Mouse (Mus musculus) thymus, postnatal 14 days (tissue): Measurements from ENCODE around the gene Olfr71.

Source experiments
- DNase-seq: peaks from one replicate; pipeline ENCODE4 v3.0.0; 2021

Olfr71 gene

GRCm38 (mm10) chr4:43709869-43710268 lies at the start of gene Olfr71:
TSS of gene Olfr71 (minus strand) at chr4:43710255.
- DNase-seq, result no peak

GRCm38 (mm10) chr4:43757213-43757612 lies 47.2 kb upstream of the Olfr71 start:
- no peak for DNase-seq

GRCm38 (mm10) chr4:43745187-43745586 lies 35.1 kb upstream of the Olfr71 start:
- DNase-seq, result no peak

GRCm38 (mm10) chr4:43743099-43743498 lies 33.0 kb upstream of the Olfr71 start:
- DNase-seq, result no peak

GRCm38 (mm10) chr4:43742637-43743036 lies 32.6 kb upstream of the Olfr71 start:
- no peak for DNase-seq

GRCm38 (mm10) chr4:43741526-43741925 lies 31.5 kb upstream of the Olfr71 start:
- no peak for DNase-seq

- DNase-seq, result no peak
Measured at GRCm38 (mm10) chr4:43738989-43739674, 29.1 kb upstream of the Olfr71 start.

- DNase-seq, result no peak
Measured at GRCm38 (mm10) chr4:43737144-43737543, 27.1 kb upstream of the Olfr71 start.

- no peak for DNase-seq
Measured at GRCm38 (mm10) chr4:43733186-43733585, 23.1 kb upstream of the Olfr71 start.

- no peak for DNase-seq
Measured at GRCm38 (mm10) chr4:43732171-43732570, 22.1 kb upstream of the Olfr71 start.

- no peak for DNase-seq
Measured at GRCm38 (mm10) chr4:43730750-43731297, 20.8 kb upstream of the Olfr71 start.

GRCm38 (mm10) chr4:43729794-43730550 lies 19.9 kb upstream of the Olfr71 start, which contains the start of gene Spaar:
TSS of gene Spaar (plus strand) at chr4:43730034.
- no peak for DNase-seq

GRCm38 (mm10) chr4:43729126-43729525 lies 19.1 kb upstream of the Olfr71 start:
- no peak for DNase-seq

- no peak for DNase-seq
Measured at GRCm38 (mm10) chr4:43728576-43728954, 18.5 kb upstream of the Olfr71 start.

- DNase-seq, result no peak
Measured at GRCm38 (mm10) chr4:43727718-43728575, 17.9 kb upstream of the Olfr71 start.

GRCm38 (mm10) chr4:43726995-43727394 lies 16.9 kb upstream of the Olfr71 start, which contains the start of gene Hrct1:
TSS of gene Hrct1 (plus strand) at chr4:43727188.
- DNase-seq, result no peak

- DNase-seq, result no peak
Measured at GRCm38 (mm10) chr4:43726228-43726993, 16.4 kb upstream of the Olfr71 start.

- peak; percentile 17 for DNase-seq
Measured at GRCm38 (mm10) chr4:43724764-43725163, 14.7 kb upstream of the Olfr71 start.

GRCm38 (mm10) chr4:43722191-43722590 lies 12.1 kb upstream of the Olfr71 start:
- DNase-seq, result no peak

GRCm38 (mm10) chr4:43720491-43721228 lies 10.6 kb upstream of the Olfr71 start:
- DNase-seq, result no peak

- DNase-seq, result no peak
Measured at GRCm38 (mm10) chr4:43713652-43714219, 3.7 kb upstream of the Olfr71 start.
